Mouse (Mus musculus) heart, adult 2 months (tissue): ENCODE results near the gene Entpd5.

Source experiments
- CTCF ChIP-seq: fragments of 200-600 bp; IDR thresholded peaks from 2 replicates; pipeline ENCODE4 v1.8.1; 2022; ENCODE audit warnings: antibody characterized with exemption, mild to moderate bottlenecking, moderate library complexity
- EP300 ChIP-seq: fragments of 200-500 bp; IDR thresholded peaks from 2 replicates; pipeline ENCODE4 v1.6.1; 2011; ENCODE audit warnings: low read depth, low read length, control low read depth; ENCODE audit not compliant: insufficient read depth
- POLR2A ChIP-seq: fragments of 200-500 bp; IDR thresholded peaks from 2 replicates; pipeline ENCODE4 v1.6.1; 2011; ENCODE audit warnings: mild to moderate bottlenecking, low read depth, low read length, control low read depth; ENCODE audit not compliant: insufficient read depth

GRCm38 (mm10) chr12:84362872-84363271 is 46.0 kb downstream of the Entpd5 start:
- TF ChIP-seq CTCF (no peak), EP300 (no peak), POLR2A (no peak)
